Mouse (Mus musculus) heart, postnatal 0 days (tissue): ENCODE results near the gene Slc35f1. TPM values are rescaled to one million over a fixed set of nuclear protein-coding genes. Genes with fewer than 3 reads are reported as not detected.

Experiments
- ATAC-seq: fragments of 200-750 bp; cut with Nextera tagmentation; 2 replicates; pipeline ENCODE4 v1.8.0; 2017; ENCODE audit warnings: low read depth, moderate number of reproducible peaks, moderate library complexity; ENCODE audit not compliant: insufficient read depth
- DNase-seq: peaks from one replicate; pipeline ENCODE4 v3.0.0-alpha.2; 2016; ENCODE audit warnings: low spot score
- H3K27ac ChIP-seq: fragments of 300-500 bp; sonication (generic); 2 replicates; pipeline ENCODE4 v1.5.1; 2014; ENCODE audit warnings: low read depth, mild to moderate bottlenecking
- H3K27me3 ChIP-seq: fragments of 300-500 bp; sonication (generic); 2 replicates; pipeline ENCODE4 v1.6.1; 2014; ENCODE audit warnings: low read length, mixed read lengths; ENCODE audit not compliant: control insufficient read depth, insufficient read depth
- H3K36me3 ChIP-seq: fragments of 300-500 bp; sonication (generic); replicated peaks from 2 replicates; pipeline ENCODE4 v1.6.1; 2014; ENCODE audit warnings: low read length, mixed read lengths; ENCODE audit not compliant: control insufficient read depth, insufficient read depth
- H3K4me1 ChIP-seq: fragments of 300-500 bp; sonication (generic); 2 replicates; pipeline ENCODE4 v1.6.1; 2014; ENCODE audit warnings: antibody characterized with exemption; ENCODE audit not compliant: control insufficient read depth, insufficient read depth
- H3K4me2 ChIP-seq: fragments of 300-500 bp; sonication (generic); 2 replicates; pipeline ENCODE4 v1.6.1; 2014; ENCODE audit warnings: low read depth, mild to moderate bottlenecking, low read length, moderate library complexity
- H3K4me3 ChIP-seq: fragments of 300-500 bp; sonication (generic); 2 replicates; pipeline ENCODE4 v1.5.1; 2014; ENCODE audit warnings: low read depth, low read length
- H3K9ac ChIP-seq: fragments of 300-500 bp; sonication (generic); replicated peaks from 2 replicates; pipeline ENCODE4 v1.6.1; 2014; ENCODE audit warnings: low read depth, low read length, mixed read lengths
- H3K9me3 ChIP-seq: fragments of 300-500 bp; sonication (generic); replicated peaks from 2 replicates; pipeline ENCODE4 v1.6.1; 2016; ENCODE audit warnings: low read length; ENCODE audit not compliant: control insufficient read depth
- CTCF ChIP-seq: IDR thresholded peaks from 2 replicates; pipeline ENCODE4 v1.5.1; 2016; ENCODE audit warnings: antibody characterized with exemption, control low read depth, low read depth
- EP300 ChIP-seq: IDR thresholded peaks from 2 replicates; pipeline ENCODE4 v1.6.1; 2016; ENCODE audit warnings: antibody characterized with exemption, low read depth
- WGBS: fragments of 180-500 bp; shearing (Covaris S2); extraction: QIAGEN DNeasy Blood & Tissue Kit; methylation state at CpG from one replicate; pipeline ENCODE4 v1.1.7; 2014; 5-methylcytosine and 5-hydroxymethylcytosine counted together
- polyA plus RNA-seq: library from polyadenylated mRNA; unstranded; fragments of >200 nt; fragmentation: Nextera tagmentation; extraction: Ambion mirVana; gene quantifications from 2 replicates; pipeline ENCODE4 v1.2.1, GENCODE M21; 2015
- total RNA-seq: library from RNA; depleted of rRNA; stranded (reverse); fragments of >200 nt; gene quantifications from 2 replicates; pipeline ENCODE4 v1.2.3, GENCODE M21; 2014; ENCODE audit warnings: low replicate concordance

Gene Slc35f1
- total and polyA plus RNA-seq, 2 experiments from 2014 or later = 0.57 to 3.1 TPM

- H3K4me3 ChIP-seq = no peak overlapping the region
- H3K4me2 ChIP-seq = no peak overlapping the region
- WGBS = 84% methylated on average over 5 of the region's 5 CpGs
- ATAC-seq = no peak
- H3K27ac ChIP-seq = no peak overlapping the region
- no peaks in the 10 kb centered on the region for H3K27me3 ChIP-seq
- DNase-seq = no peak
- H3K9me3 ChIP-seq = no peaks in the 10 kb centered on the region
- H3K9ac ChIP-seq = no peak overlapping the region
- no peaks in the 10 kb centered on the region for H3K4me1 ChIP-seq
- no peaks in the 10 kb centered on the region for H3K36me3 ChIP-seq
- TF ChIP-seq CTCF = no peak
- no peak for TF ChIP-seq EP300
These were observed 228.4 kb downstream of the Slc35f1 start for GRCm38 (mm10) chr10:52918715-52919114.

DNA sequence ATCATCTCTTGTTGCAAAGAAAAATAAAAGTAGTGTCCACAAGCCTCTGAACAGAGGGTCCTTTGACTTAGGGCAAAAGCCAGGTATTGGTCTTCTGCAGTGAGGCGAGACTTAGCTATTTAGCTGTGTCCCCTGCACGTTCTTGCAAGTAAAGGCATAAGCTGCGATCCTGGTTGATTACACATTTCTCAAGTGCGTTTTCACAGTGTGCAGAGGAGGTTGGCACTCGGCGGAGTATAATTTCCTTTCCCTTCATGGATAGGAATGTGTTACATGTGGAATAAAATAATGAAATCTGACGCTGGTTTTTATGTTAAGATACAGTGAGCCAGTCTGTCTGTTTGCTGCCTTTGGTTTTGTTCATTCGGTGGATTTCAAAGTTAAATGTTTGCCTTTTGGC, 232.8 kb downstream of the Slc35f1 start:
- Histone ChIP-seq H3K27me3 (no peaks in the 10 kb centered on the region), H3K4me1 (no peaks in the 10 kb centered on the region), H3K36me3 (no peaks in the 10 kb centered on the region), H3K27ac (no peak overlapping the region), H3K9me3 (no peaks in the 10 kb centered on the region), H3K9ac (no peak overlapping the region), H3K4me3 (no peak overlapping the region), H3K4me2 (no peak overlapping the region)
- TF ChIP-seq EP300 = no peak
- TF ChIP-seq CTCF = no peak
- DNase-seq (no peak), ATAC-seq (no peak)
- WGBS = 71% methylated on average over 8 of the region's 8 CpGs

DNA sequence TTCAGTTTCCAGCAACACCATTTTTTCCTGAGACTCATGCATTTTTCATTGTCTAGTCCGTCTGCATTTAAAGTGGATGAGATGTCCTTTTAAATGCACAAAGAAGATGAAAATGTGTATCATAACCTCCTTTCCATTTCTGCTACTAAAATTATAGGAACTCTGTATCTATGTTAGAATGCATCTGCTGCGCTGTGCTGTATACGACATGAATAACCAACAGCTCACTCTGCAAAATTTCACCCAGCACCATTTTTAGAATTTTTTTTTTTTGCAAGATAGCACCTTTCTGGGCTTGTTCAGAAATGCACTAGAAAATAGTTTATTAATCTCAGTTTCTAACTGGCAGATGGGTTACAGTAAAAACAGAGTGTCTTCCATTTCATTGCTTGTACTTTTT, 236.0 kb downstream of the Slc35f1 start:
- TF ChIP-seq CTCF (no peak), EP300 (no peak)
- ATAC-seq (no peak), DNase-seq (no peak)
- Histone ChIP-seq H3K4me3 (no peak overlapping the region), H3K4me2 (no peak overlapping the region), H3K4me1 (no peaks in the 10 kb centered on the region), H3K9ac (no peak overlapping the region), H3K9me3 (no peaks in the 10 kb centered on the region), H3K27me3 (no peaks in the 10 kb centered on the region), H3K27ac (no peak overlapping the region), H3K36me3 (no peaks in the 10 kb centered on the region)
- WGBS = 74% methylated on average over 3 of the region's 3 CpGs

DNA sequence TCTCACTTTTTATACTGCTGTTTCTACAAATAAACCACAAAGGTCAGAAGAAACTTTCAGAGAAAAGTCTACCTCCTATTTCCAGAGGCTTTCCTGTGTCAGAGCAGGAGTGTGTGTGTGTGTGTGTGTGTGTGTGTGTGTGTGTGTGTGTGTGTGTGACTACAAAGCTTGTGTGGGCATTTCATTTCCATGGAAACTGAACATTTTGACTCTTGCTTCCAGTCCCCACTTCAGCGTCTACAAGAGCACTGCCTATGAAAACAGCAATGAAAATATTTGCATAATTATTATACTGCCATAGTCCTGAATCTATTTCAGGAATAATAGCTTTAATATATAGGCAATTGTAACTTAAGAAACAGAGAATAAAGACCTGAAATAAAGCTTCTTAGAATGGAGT, 241.8 kb downstream of the Slc35f1 start:
- 68% methylated on average over 1 of the region's 1 CpGs for WGBS
- H3K27me3 ChIP-seq = no peaks in the 10 kb centered on the region
- ATAC-seq = no peak

GRCm38 (mm10) chr10:52934615-52935014, 244.3 kb downstream of the Slc35f1 start:
- H3K9ac ChIP-seq = no peak overlapping the region
- no peak overlapping the region for H3K4me2 ChIP-seq
- H3K27me3 ChIP-seq = no peaks in the 10 kb centered on the region
- DNase-seq (no peak), ATAC-seq (no peak)
- no peak overlapping the region for H3K4me3 ChIP-seq
- H3K27ac ChIP-seq = no peak overlapping the region
- H3K36me3 ChIP-seq = no peaks in the 10 kb centered on the region
- no peaks in the 10 kb centered on the region for H3K9me3 ChIP-seq
- no peaks in the 10 kb centered on the region for H3K4me1 ChIP-seq
- TF ChIP-seq EP300 (no peak), CTCF (no peak)

More for the DNA sequence above, 241.8 kb downstream of the Slc35f1 start:
- no peaks in the 10 kb centered on the region for H3K9me3 ChIP-seq
- DNase-seq = no peak
- H3K4me3 ChIP-seq = no peak overlapping the region
- no peaks in the 10 kb centered on the region for H3K36me3 ChIP-seq
- H3K9ac ChIP-seq = no peak overlapping the region
- no peak overlapping the region for H3K27ac ChIP-seq
- no peak overlapping the region for H3K4me2 ChIP-seq
- no peak for TF ChIP-seq CTCF
- TF ChIP-seq EP300 = no peak
- H3K4me1 ChIP-seq = no peaks in the 10 kb centered on the region

DNA sequence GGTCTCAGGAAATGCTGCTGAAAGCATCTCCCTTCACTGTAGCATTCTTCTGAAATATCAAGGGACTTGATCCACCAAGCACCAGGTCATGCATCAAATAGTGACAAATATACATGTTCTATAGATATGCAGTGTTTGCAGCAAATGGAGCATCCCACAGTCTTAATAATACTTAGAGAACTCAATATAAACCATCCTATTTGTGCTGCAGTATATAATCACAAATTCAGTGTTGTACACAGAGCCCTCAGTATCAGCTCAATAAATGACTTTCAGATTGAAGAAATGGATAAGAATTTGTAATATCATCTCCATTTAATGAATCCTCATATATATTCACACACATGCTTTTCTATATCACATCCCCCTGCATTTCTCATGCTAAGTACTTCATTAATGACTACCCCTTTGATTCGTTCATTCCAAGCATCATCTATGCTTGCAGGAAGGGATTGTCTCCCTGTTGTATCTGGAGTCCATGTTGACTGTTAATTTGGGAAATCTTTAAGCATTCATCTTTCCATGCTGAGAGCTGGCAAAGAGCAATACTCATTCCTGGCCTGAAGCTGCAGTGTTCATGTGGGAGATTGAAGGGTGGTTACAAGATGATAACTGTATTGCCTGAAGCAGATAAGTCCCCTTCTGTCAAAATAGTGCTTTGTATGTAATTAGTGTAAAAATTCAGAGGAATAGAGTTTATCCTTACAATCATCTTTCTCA, 249.9 kb downstream of the Slc35f1 start:
- no peaks in the 10 kb centered on the region for H3K27me3 ChIP-seq
- H3K36me3 ChIP-seq = no peaks in the 10 kb centered on the region
- no peak for ATAC-seq
- H3K9me3 ChIP-seq = no peaks in the 10 kb centered on the region
- 59% methylated on average over 1 of the region's 1 CpGs for WGBS
- DNase-seq = no peak
- no peak overlapping the region for H3K27ac ChIP-seq
- TF ChIP-seq CTCF (no peak), EP300 (no peak)
- H3K9ac ChIP-seq = no peak overlapping the region
- H3K4me3 ChIP-seq = no peak overlapping the region
- no peaks in the 10 kb centered on the region for H3K4me1 ChIP-seq
- no peak overlapping the region for H3K4me2 ChIP-seq
